Mouse (Mus musculus): ENCODE results near the gene Chga.
A peak's percentile ranks its signal among the peaks of the same experiment; 100 is the strongest.

The Chga gene

DNA sequence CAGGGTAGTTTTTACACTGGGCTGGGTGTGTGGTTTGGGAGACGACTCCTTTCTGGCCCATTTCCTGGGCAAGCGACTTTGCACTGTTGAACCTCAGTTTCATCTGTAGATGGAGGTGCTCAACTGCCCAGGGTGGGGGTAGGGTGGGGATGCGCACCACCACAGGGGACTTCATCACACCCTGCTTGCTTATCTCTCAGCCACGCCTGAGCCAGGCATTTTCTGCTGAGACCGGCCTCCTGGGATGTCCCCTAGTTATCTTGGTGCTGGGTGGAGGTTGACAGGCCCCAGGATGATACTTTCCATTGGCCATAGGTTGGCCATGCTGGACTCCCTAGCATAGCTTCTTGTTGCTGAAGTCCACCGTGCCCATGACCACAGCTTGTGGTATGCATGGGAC lies 10.3 kb downstream of the Chga start:
- no peak for DNase-seq

DNA sequence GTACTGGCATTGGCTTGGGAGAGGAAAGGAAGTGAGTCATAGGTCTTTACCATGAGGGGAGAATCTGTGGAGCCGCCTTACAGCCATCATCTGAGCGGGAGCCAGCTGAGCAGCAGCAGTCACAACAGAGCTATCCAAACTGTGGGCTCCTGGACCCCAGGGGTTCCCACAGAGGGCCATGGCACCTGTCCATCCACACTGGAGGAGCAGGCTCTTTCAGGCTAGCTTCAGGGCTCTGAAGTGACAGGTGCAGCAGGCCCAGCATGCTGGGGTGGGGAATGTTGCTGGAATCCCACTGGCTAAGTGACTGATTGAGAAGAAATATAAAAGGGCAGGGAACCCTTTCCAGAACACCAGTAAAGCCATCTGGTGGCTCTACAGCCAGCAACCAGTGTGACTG lies 12.2 kb downstream of the Chga start:
- no peak for DNase-seq

DNA sequence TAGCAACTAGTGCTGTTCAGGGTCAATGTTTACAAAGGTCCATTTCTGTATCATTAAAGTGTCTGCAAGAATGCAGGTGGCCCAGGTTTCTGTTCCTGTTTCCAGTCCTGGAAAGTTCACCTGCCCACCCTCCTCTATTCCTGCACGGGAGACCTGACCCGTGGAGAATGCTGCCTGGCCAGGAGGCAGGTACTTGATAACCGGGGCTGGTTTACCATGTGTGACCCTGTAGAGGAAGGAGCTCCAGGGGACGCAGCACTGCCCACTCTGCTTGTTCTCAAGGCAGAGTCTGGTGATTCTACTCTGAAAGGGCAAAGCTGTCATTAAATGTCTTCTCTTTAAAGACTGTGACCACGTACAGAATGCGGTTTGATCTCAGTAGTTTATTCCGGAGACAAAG lies 13.4 kb downstream of the Chga start:
- DNase-seq: no peak

DNA sequence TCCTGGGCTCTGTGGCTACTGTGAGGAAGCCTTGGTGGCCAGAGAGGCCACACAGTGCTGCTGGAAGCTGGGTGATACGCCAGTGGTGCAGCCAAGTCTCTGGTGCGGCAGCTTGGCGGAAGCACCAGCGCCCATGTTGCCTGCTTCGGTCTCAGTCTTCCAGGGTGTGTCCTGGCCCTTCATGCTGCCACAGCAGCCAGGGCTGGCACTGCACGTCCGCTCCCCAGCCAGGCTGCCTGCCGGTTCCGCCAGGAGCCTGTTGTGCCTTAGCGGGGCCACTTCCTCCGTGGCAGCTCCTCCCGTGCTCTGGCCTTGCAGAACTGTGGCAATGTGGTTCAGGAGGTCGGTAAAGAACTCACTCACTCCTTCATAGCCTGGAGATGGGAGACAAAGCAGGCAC lies 15.3 kb downstream of the Chga start:
- peak; percentile 66 to 68 for DNase-seq

DNA sequence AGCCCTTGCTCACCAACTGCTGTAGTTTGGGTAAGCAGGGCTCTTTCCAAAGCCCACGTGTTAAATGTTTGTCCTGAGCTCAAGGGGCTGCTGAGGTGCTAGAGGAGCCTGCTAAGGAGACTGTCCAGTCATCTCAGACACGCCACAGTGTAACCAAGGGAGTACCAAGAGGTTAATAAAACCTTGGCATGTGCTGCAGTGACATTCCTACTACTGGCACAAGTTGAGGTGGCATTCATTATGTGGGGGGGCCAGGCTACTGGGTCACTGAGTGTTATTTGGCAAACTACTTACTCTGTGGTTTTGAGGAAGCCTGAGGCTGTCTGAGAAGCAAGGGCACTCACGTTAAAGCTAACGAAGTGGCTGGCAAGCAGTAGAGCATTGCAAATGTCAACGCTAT lies 16.0 kb downstream of the Chga start:
- DNase-seq: no peak

DNA sequence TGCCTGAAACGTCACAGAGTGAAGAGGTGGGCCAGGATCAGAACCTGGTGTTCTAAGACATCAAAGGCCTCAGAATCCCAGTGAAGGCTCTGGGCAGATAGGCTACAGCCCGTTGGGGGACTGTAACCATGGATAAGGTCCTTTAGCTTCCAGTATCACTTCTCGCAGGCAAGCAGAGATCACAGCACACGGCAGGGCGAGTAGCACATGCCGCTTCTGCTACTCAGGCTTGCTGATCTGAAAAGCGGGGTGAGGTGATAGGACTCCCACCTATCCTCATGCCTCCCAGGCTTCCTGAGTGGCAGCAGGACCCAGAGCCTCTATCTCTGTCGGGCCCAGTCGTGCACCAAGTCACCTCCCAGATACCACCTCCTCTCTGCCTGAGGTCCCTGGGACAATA lies 16.9 kb downstream of the Chga start:
- DNase-seq: no peak

DNA sequence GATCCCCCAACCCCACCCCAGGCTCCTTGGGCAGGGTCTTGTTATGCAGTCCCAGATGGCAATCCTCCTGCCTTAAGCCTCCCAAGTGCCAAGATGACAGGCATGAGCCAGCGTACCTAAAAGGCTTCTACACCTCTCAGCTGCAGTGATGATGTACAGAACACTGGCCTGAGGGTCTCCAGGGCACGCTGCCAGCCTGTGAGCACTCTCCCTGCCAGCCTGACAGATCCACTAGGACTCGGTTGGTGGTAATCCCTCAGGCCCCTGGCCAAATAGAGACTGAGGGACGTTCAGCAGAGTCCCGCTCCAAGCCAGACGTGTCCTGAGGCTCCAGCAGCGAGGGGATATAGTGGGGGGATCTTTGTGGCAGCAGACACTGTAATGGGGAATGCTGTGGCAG lies 18.3 kb downstream of the Chga start:
- DNase-seq: no peak

DNA sequence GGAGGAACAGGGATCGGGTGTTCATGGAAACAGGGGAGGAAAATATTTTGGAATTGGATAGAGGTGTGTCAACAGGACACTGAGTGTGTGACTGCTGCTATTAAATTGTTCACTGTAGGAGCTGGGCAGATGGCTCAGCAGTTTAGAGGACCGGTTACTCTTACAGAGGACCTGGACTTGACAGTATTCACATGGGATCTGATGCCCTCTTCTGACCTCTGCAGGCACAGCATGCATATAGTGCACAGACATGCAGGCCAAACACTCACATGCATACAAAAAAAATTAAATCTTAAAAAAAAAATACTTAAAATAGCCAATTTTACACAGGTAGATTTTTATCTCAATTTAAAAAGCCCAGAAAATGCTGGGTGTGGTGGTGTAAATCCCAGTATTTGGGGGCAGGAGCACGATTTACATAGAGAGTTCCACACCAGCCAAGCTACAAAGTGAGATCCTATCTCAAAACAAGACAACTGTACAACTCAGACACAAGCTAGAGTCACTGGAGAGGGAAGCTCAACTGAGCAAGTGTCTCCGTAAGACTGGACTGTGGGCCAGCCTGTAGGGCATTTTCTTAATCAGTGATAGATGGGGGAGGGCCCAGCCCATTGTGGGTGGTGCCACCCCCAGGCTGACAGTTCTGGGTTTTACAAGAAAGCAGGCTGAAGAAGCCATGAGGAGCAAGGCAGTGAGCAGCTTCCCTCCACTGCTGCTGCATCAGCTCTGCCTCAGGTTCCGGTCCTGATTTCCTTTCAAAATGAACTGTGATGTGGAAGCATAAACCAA lies 21.0 kb downstream of the Chga start:
- peak in 1 of 2 experiments; percentile 53 for DNase-seq

DNA sequence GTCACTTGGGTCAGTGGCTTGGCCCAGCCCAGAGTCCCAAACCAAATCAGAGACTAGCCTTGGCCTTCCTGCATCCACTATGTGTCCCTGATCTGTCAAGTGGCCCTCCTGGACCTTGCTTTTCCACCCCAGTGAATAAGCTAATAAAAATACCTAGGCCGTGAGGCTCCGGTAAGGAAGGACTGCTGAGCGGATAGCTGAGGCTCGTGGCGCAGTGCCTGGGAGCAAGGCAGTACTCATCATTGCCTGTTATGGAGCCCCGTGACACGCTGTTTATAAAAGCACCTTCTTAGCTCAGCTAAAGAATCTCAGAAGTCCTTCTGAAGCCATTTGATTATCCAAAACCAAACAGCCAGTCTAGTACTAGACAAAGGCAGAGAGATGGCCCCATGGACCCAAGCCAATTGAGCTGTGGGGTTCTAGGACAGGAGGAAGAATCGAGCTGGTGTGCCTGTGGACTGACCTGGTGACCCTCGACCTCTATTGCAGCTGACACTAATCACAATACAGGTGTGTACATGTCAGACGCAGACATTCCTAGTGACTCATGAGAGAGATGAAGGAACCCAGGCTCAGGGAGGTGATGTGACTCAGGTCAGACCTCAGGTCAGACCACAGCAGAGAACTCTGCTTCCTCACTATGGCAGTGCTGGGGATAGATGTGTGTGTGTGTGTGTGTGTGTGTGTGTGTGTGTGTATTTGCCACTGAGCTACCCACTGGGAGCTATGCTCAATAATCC lies 22.1 kb downstream of the Chga start:
- DNase-seq: no peak

DNA sequence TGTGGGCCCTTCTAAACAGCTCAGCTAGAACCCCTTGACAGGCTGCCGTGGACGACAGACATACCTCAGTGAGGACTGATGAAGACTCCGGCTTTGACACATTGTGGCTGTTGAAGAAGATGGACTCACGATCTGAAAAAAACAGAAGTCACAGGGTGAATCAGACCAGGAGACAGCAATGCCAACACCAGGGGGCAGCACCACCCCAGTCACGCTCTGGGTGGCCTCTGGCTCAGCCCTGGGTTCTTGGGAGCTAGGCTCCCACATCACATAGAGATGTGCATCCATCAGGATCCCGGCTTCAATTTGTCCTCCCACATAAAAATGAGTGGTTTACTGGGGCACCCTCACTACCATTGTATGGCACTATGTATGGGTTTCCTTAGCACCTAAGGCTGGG lies 24.3 kb downstream of the Chga start:
- peak; percentile 84 to 91 for DNase-seq

DNA sequence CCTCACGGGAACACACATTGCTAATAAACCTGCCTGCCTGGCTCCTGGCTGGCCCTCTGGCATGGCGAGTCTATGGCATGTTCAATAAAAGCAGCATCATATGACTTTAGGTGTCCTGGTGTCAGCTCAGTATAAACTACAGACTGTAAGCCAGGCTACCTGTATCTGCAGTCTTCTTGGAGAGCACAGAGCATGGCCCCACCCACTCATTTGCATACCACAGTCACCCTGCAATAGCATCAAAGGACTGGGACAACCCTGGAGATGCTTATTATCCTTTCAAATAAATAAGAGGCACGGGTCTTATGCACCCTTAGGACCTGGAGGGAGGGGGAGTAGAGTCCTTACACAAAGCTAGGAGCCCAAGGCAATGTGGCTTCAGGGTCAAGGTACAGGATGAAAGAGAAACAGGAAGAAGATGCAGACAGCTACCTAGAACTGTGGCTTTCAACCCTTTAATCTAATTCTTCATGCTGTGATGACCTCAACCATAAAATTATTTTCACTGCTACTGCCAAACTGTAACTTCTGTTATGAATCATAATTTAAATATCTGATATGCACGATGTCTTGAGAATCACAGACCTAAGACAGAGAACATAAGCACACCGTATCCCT lies 26.9 kb downstream of the Chga start:
- no peak for DNase-seq

DNA sequence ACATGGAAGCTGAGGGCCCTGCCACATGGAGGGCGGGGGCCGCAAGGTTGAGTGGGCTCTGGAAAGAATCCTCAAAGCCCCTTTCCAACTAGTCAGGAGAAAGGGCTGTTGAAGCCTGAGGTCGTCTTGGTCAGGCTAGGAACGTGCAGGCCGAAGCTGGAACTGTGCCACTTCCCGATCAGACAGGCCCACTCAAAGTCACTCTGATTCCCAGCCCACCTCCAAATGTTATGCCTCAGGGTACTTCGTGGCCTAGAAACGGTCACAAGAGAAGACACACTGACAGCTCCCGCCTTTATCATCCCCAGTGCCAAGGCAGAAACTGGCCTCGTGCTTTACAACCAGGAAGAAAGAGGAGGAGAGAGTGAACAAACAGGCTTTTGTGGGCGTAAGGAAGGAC lies 27.7 kb downstream of the Chga start:
- no peak for DNase-seq

DNA sequence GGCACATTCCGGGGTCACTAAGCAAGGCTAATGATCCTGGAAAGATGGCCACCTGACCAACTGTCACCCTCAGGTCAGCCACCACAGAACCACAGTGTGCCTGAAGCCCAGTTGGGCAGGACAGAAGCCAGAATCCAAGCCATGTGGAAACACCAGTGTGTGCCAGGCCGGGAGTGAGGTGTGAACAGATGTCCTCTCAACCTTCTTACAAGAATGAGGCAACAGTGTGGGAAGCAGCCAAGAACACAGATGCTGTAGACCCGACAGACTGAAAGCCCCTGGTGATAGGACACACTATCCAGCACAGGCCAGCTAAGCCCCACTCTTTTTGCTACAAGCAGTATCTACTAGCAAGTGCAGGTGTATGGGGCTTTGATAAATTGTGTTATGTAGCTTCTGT lies 30.6 kb downstream of the Chga start:
- DNase-seq: peak; percentile 64 to 70

DNA sequence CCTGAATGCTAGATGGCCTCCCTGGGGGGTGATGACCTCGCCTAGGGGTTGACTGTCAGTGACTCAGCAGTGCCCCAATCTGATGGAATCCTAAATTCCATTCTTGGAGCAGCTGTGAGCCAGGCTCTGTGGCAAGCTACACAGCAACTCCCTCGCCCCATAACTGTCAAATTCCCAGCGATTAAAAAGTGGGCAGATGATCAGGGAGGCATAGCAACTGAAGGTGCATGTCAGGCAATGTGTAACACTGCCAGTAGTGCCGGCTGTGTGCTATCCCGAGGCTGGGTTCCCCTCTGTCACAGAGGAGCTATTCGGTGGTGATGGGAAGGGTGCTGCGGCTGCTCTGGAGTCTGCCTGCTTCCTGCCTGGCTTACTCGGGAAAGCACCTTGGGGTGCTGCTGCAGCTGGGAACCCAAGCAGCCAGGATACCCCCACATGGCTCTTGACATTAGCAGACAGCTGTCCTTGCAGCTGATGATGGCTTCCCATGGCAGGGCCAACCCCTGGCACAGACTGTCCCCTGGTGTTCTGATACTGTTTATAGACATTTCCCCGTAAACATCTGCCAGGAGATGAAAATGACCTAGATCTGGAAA lies 31.6 kb downstream of the Chga start:
- DNase-seq: no peak

DNA sequence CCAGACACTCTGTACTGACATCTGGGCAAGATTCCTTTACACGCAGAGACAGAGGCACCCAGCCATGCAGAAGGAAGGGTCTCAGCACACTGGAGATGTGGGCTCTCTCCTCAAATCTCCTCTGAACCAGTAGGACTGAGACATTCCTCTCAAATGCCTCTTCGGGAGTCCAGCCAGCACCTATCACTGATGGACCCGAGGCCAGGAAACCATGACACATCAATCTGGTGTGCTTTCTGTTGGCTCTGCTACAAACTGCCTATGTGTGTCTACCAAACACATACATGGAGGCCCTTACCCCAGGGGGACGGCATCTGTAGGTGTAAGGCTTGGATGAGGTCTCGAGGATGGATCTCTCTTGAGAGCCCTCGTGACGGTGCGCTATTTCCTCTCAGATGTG lies 32.3 kb downstream of the Chga start:
- DNase-seq: no peak

DNA sequence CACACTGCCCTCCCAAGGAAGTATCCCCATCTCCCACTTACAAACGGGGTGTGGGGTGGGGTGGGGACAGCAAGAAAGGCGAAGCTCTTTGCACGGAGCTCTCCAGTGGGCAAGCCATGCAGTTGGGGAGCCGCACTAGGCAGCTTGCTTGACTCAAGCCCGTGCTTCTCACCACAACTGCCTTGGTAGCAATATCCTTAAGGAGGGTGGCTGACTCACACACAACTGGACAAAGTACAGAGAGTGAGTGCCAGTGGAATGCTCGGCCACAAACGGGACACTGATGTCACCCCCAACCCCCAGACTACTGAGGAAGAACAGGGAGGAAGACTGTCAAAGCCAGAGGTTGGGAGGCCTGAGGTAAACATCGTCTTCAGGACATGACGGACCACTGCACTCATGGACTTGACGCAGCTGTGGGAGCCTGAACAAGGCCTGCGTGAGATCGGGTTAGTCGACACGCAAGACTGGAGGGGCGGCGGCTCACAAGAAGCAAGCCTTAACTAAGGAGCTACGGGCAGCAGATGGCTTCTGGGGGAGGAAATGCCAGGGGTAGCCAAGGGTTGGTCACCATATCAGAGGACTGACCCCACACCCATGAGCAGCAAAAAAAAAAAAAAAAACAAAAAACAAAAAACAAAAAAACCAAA lies 36.1 kb downstream of the Chga start:
- DNase-seq: no peak

DNA sequence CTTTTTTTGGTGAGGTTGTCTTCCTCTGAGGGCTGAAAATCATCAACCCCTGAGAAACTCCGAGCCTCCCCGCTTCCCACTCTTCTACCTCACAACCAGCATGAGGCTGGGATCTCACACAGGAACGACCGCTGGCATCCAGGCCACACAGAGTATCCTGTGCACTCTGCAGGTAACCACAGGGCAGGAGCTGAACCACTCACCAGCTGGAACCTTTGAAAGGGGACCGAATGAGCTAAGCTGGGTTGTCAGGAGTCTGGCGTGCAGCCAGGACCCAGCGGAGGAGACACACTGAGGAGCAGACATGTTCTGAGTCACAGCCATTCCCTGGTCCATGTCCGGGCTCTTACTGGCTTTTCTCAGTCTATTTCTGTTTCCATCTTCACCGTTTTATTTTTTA lies 38.9 kb downstream of the Chga start:
- DNase-seq: peak; percentile 84

DNA sequence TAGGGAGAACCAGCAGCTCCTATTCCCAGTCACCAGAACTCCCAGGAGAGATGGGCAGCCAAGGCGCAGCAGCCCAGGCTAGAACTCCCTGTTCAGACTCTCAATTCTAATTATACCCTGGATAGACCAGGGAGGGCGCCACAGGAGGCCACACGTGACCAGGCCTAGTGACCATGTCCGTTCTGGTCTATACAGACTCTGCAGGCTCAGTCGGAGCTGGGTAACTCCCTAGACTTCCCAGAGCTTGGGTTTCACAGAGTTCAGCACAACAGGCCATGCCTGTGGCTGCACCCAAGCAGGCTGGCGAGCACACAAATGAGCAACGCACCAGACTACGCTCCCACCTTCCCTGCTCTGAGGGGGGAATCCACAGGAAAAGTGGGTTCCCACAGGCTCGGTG lies 39.9 kb downstream of the Chga start:
- DNase-seq: no peak

DNA sequence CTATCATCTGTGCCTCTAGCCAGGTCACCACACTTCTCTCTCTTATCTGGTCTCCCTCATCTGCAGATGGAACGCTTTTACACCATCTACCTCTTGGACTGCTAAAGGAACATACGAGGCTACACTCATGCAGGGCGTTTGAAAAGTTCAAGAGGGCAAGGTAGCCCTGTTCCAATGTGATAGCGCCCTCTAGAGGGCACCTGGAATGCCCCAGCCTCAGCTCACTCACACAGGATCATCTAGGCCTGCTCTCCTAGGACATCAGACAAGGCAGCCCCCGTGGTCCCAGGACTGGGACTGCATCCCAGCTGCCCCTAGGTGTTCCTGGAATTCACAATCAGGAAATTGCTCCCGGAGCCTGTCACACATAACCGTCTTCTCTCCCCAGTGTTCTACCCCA lies 41.6 kb downstream of the Chga start:
- no peak for DNase-seq

DNA sequence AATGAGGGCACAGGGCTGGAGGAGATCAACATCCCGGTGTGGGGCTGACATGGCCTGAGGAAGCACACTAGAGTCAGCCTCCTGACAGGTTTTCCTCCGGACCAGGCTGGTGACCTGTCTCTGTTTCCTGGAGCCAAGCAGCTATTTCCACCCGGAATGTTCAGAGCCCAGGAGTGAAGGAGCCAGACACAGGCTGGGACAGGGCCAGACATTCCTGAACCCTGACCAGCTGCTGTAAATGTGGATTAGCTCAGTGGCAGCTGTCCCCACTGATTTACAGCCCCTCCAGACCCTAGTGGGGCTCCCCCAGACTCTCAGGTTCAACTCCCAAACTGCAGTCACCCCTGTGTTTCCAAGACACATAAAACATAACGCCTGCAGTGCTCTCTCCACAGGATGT lies 42.7 kb downstream of the Chga start:
- DNase-seq: no peak

DNA sequence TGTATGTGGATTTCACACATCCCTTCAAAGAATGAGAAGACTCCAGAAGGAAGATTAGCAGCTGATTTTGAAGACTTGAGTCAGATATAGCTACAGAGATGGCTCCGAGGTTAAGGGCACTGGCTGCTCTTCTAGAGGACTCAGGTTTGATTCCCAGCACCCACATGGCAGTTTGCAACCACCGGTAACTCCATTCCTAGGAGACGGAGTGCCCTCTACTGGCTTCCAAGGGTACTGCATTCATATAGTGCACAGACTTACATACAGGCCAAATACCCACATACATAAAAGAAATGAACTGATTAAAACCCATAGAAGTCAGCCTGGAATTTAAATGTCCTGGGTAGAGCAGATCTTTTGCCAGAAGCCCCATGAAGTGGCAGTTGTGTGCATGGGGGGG lies 43.8 kb downstream of the Chga start:
- no peak for DNase-seq

DNA sequence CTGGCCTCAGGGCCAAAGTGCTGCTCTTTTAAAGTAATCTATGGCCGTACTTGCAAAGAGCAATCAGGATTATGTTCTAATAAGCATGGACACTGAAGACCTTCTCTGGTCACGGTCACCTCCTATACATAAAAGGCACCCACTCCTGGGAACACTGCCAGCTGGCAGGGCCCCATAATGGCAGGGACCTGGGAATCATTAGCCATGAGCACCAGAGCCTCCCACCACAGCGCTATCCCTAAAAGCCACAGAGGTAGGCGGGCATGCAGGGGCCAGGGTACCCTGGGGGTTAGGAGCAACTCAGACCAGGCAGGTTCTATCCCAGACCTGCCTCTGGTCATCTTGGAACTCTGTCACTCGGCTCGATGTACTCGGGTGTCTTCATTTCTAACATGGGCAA lies 45.0 kb downstream of the Chga start:
- peak in 1 of 2 experiments; percentile 63 for DNase-seq

DNA sequence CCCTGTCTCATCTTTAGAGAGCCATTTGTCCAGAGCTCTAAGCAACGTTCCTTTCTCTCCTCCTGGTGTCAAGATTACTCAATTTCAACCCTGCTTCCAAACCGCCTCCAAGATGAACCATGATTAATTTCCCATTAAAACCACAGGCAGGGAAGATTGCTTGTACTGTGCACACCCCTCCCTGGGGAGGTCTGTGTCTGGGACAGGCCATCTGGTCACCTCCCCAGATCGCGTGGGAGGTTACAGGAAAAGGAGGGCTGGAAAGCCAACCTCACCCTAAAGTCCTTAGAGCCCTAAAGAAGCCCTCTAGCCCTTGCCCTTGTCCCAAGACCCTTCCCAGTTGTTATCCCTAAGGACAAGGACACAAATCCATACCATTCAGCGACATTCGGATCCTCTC lies 45.6 kb downstream of the Chga start:
- DNase-seq: peak; percentile 71 to 75

Data from cerebellum, adult 18-20 months (tissue).